ENCODE assay signal across 15 mouse cellular contexts in the genomic region with DNA sequence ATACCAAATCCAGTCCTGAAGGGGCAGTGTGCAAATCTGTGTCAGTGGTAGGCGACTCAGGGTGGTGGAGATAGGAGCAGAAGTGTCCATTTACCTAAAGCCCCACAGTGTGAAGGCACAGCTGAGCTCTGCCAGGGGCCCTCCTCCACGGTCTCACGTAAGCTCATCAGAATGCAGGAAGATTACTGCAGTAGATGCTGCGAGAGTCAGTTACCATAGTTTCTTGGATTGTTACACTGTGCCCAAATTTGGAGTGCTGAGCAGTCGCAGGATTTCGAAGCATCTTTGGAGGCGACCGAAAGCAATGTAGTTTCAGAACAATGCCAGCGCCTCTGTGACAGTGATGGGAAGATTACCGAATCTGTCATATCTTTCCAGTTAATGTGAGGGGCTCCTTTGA.
DNase-seq lines count a peak whose midpoint lies in the region; ATAC-seq lines count a peak whose summit lies in the region.
"Had no signal": no experiment of that assay in that cellular context is flagged by ENCODE, and none has a peak within 500 bp of the region (broad histone marks: within the 10 kb centered on the region; RNA-seq: fewer than 3 reads in every experiment).

No protein-coding gene starts in this region.

- 77% methylated on average over 10 of the region's 10 CpGs for WGBS in hindbrain, embryonic 15.5 days
- WGBS in hindbrain, embryonic 11.5 days = 90% methylated on average over 10 of the region's 10 CpGs

- no peaks in the 10 kb centered on the region for H3K27me3 ChIP-seq in hindbrain, embryonic 15.5 days
- no peaks in the 10 kb centered on the region for H3K27me3 ChIP-seq in hindbrain, embryonic 11.5 days (ENCODE audit: control insufficient read depth, insufficient read depth, low read length)
- H3K27me3 ChIP-seq: limb, embryonic 15.5 days had no signal

- no peak overlapping the region for H3K4me2 ChIP-seq in hindbrain, embryonic 15.5 days
- H3K4me2 ChIP-seq in hindbrain, embryonic 11.5 days (replicated peaks; ENCODE audit: low read depth, low read length) = no peak overlapping the region
- H3K4me2 ChIP-seq: limb, embryonic 15.5 days had no signal

- no peaks in the 10 kb centered on the region for H3K36me3 ChIP-seq in hindbrain, embryonic 15.5 days
- no peaks in the 10 kb centered on the region for H3K36me3 ChIP-seq in hindbrain, embryonic 11.5 days (ENCODE audit: control insufficient read depth, insufficient read depth, low read length)

- no peak overlapping the region for H3K9ac ChIP-seq in hindbrain, embryonic 15.5 days
- H3K9ac ChIP-seq in hindbrain, embryonic 11.5 days (ENCODE audit: low read depth, low read length) = no peak overlapping the region
- H3K9ac ChIP-seq: limb, embryonic 15.5 days had no signal

- H3K27ac ChIP-seq in hindbrain, embryonic 15.5 days (replicated peaks) = no peak overlapping the region
- H3K27ac ChIP-seq in hindbrain, embryonic 11.5 days (ENCODE audit: low read depth, low read length) = no peak overlapping the region
- H3K27ac ChIP-seq: heart, embryonic 10.5 days; limb, embryonic 15.5 days had no signal

- ATAC-seq in hindbrain, embryonic 15.5 days (ENCODE audit: low FRiP score, low read depth) = 0 out of 2 replicates have a peak, but pooled peaks have one; percentile 45
- ATAC-seq in hindbrain, embryonic 11.5 days (ENCODE audit: low FRiP score) = no peak

- no peaks in the 10 kb centered on the region for H3K9me3 ChIP-seq in hindbrain, embryonic 15.5 days
- no peaks in the 10 kb centered on the region for H3K9me3 ChIP-seq in hindbrain, embryonic 11.5 days (ENCODE audit: control insufficient read depth, low read length)
- H3K9me3 ChIP-seq: heart, embryonic 10.5 days; limb, embryonic 15.5 days had no signal

- peaks cover 6% of the 10 kb centered on the region for H3K4me1 ChIP-seq in hindbrain, embryonic 15.5 days (replicated peaks)
- H3K4me1 ChIP-seq in hindbrain, embryonic 11.5 days (replicated peaks; ENCODE audit: control insufficient read depth, insufficient read depth, low read length) = no peaks in the 10 kb centered on the region

- no peak overlapping the region for H3K4me3 ChIP-seq in hindbrain, embryonic 15.5 days
- no peak overlapping the region for H3K4me3 ChIP-seq in hindbrain, embryonic 11.5 days (ENCODE audit: low read depth, low read length)
- H3K4me3 ChIP-seq: heart, embryonic 10.5 days; limb, embryonic 15.5 days had no signal

- no peak for DNase-seq in hindbrain, embryonic 11.5 days (ENCODE audit: low spot score)
- peak; percentile 37 to 64 for DNase-seq in frontal cortex, postnatal 10 days (ENCODE audit: low spot score in 2 of 2)
- DNase-seq in layer of hippocampus, adult 9-10 months (ENCODE audit: low spot score) = peak; percentile 56
- DNase-seq in right cerebral cortex, adult 2 months (ENCODE audit: low spot score in 2 of 2) = peak; percentile 67 to 75
- DNase-seq in testis, postnatal 14 days (ENCODE audit: low spot score) = no peak
- DNase-seq in retina, embryonic 14.5 days (ENCODE audit: low spot score) = no peak
- no peak for DNase-seq in gastrocnemius, adult 18-20 months (ENCODE audit: low spot score)
- DNase-seq: adrenal gland, postnatal 36 days; cerebellum, adult 9-11 months; kidney, adult 11 months; lung, postnatal 10 days; thymus, adult 18-20 months had no signal

Comparison
In these comparisons a context has a peak if more than half of its experiments do, and no peak if none do; other contexts are left out.
1. DNase-seq: peak in frontal cortex, postnatal 10 days (2 of 2), layer of hippocampus, adult 9-10 months (single experiment) and right cerebral cortex, adult 2 months (2 of 2); none in hindbrain, embryonic 11.5 days (single experiment), testis, postnatal 14 days (single experiment), retina, embryonic 14.5 days (single experiment) and gastrocnemius, adult 18-20 months (single experiment).